Mouse (Mus musculus) intestine, postnatal 0 days (tissue): ENCODE data around the gene Prmt2. TPM values are rescaled to one million over a fixed set of nuclear protein-coding genes. Genes with fewer than 3 reads are reported as not detected.

Source experiments
- ATAC-seq: fragments of 200-750 bp; cut with Nextera tagmentation; 2 replicates; pipeline ENCODE4 v1.8.0; 2017; ENCODE audit warnings: mild to moderate bottlenecking, moderate TSS enrichment, moderate library complexity
- H3K27ac ChIP-seq: fragments of 300-500 bp; sonication (generic); 2 replicates; pipeline ENCODE4 v1.5.1; 2014; ENCODE audit warnings: mild to moderate bottlenecking, low read depth, low read length, moderate library complexity
- H3K27me3 ChIP-seq: fragments of 300-500 bp; sonication (generic); replicated peaks from 2 replicates; pipeline ENCODE4 v1.6.1; 2014; ENCODE audit warnings: low read length, mixed read lengths; ENCODE audit not compliant: control insufficient read depth, insufficient read depth
- H3K36me3 ChIP-seq: fragments of 300-500 bp; sonication (generic); 2 replicates; pipeline ENCODE4 v1.6.1; 2014; ENCODE audit warnings: mild to moderate bottlenecking, moderate library complexity; ENCODE audit not compliant: control insufficient read depth, insufficient read depth
- H3K4me1 ChIP-seq: fragments of 300-500 bp; sonication (generic); replicated peaks from 2 replicates; pipeline ENCODE4 v1.6.1; 2014; ENCODE audit warnings: antibody characterized with exemption, low read length, mixed read lengths; ENCODE audit not compliant: control insufficient read depth, insufficient read depth
- H3K4me2 ChIP-seq: fragments of 300-500 bp; sonication (generic); replicated peaks from 2 replicates; pipeline ENCODE4 v1.6.1; 2014; ENCODE audit warnings: low read depth, mild to moderate bottlenecking, moderate library complexity
- H3K4me3 ChIP-seq: fragments of 300-500 bp; sonication (generic); 2 replicates; pipeline ENCODE4 v1.5.1; 2014; ENCODE audit warnings: low read depth, low read length
- H3K9ac ChIP-seq: fragments of 300-500 bp; sonication (generic); 2 replicates; pipeline ENCODE4 v1.6.1; 2014; ENCODE audit warnings: mild to moderate bottlenecking, low read depth, low read length
- H3K9me3 ChIP-seq: fragments of 300-500 bp; sonication (generic); 2 replicates; pipeline ENCODE4 v1.6.1; 2016; ENCODE audit warnings: mixed run types; ENCODE audit not compliant: control insufficient read depth
- CTCF ChIP-seq: sonication (generic); IDR thresholded peaks from 2 replicates; pipeline ENCODE4 v1.5.1; 2016; ENCODE audit warnings: low read depth, mild to moderate bottlenecking, control low read depth, antibody characterized with exemption, moderate library complexity
- WGBS: fragments of 180-500 bp; shearing (Covaris S2); extraction: QIAGEN DNeasy Blood & Tissue Kit; methylation state at CpG from one replicate; pipeline ENCODE4 v1.1.7; 2014; 5-methylcytosine and 5-hydroxymethylcytosine counted together
- polyA plus RNA-seq: library from polyadenylated mRNA; unstranded; fragments of >200 nt; fragmentation: Nextera tagmentation; extraction: Ambion mirVana; gene quantifications from 2 replicates; pipeline ENCODE4 v1.2.1, GENCODE M21; 2015

The Prmt2 gene
- 23.9 and 25.6 TPM in 2 replicates for polyA plus RNA-seq

DNA sequence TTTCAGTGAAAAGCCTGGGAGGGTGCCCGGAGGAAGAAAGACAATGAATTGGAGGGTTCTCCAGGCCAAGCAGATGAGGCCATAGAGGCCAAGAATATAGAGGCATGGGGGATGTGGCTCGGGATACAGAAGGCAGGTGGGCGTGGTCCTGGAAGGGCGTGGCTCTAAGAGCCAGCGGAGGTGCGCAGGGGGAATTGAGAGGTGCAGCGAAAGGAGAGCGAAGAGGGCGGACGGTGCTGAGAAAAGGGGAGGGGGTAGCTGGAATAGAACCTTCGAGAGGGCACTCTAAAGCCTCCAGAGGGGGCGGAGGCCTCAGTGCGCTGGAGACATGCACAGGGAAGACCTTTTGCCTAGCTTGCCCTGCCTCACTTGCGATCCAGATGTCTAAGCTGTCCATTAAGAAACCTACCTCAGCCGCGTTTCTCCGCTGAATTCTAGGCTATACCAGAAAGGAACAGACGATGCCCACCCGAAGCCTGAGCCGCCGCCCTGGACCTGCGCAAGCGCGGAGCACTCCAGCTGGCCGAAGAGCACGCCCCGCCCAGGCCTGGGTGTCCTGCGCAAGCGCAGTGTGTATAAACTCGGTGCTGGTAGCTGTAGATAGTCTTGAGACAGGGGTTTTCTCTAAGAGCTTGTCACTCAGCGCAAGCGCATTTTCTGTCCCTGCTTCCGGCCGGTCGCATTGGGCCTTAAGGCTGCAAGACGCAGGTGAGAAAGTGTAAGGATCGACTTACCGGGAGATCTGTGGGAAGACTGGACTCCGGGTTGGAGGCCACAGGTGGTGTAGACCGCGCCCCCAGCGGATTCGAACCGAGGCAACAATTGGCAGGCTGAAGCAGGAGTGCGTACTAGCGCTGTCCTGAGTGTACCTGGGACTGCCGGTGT lies at the start of gene Prmt2:
Gene Prmt2 (minus strand): TSS at position 525 of the 885 bp plus-strand sequence.
- Histone ChIP-seq H3K36me3 (peaks cover 7% of the 10 kb centered on the region; the same call in 1 of the 2 replicates), H3K4me1 (no peaks in the 10 kb centered on the region), H3K4me2 (peak within 1 kb of the TSS; percentile 84), H3K9me3 (no peaks in the 10 kb centered on the region), H3K4me3 (peak within 1 kb of the TSS; percentile 71), H3K27me3 (no peaks in the 10 kb centered on the region), H3K27ac (peak within 1 kb of the TSS; percentile 69), H3K9ac (peak within 1 kb of the TSS; percentile 49)
- WGBS, result under 1% methylated on average over 46 of the region's 47 CpGs
- TF ChIP-seq CTCF, result peak; percentile 59
- ATAC-seq, result peak; percentile 98

GRCm38 (mm10) chr10:76278541-76279097 lies 41.0 kb upstream of the Prmt2 start:
- Histone ChIP-seq H3K27ac (0 out of 2 replicates have a peak overlapping the region, but pooled peaks have one; percentile 7), H3K4me1 (no peaks in the 10 kb centered on the region), H3K36me3 (peaks cover 66% of the 10 kb centered on the region), H3K4me3 (no peak overlapping the region), H3K4me2 (no peak overlapping the region), H3K27me3 (no peaks in the 10 kb centered on the region), H3K9me3 (no peaks in the 10 kb centered on the region), H3K9ac (no peak overlapping the region)
- 64% methylated on average over 5 of the region's 5 CpGs for WGBS
- ATAC-seq, result no peak
- TF ChIP-seq CTCF, result no peak

DNA sequence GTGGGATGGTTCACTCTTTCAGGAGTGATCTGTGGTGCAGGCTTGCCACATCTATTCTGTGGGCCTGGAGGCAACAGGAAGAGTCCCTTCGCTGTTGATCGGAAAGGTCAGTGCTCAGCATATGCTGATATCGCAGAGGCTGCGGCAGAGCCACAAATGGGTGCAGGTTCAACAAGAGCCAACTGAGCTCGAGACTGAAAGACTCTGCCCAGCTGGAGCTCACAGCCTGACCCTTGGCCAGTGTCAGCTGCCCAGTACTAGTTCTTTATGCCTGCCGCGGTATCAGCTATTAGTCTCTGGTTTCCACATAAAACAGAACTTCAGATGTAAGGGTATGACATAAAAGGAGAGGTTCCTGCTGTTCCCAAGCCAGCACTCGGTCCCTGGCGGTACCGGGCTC lies 37.6 kb upstream of the Prmt2 start:
- Histone ChIP-seq H3K4me2 (no peak overlapping the region), H3K27ac (no peak overlapping the region), H3K9me3 (no peaks in the 10 kb centered on the region), H3K4me1 (no peaks in the 10 kb centered on the region), H3K36me3 (peaks cover 65% of the 10 kb centered on the region), H3K4me3 (no peak overlapping the region), H3K27me3 (no peaks in the 10 kb centered on the region), H3K9ac (no peak overlapping the region)
- WGBS, result 81% methylated on average over 10 of the region's 10 CpGs
- TF ChIP-seq CTCF, result no peak
- ATAC-seq, result peak; percentile 50; the same call in 1 of the 2 replicates

DNA sequence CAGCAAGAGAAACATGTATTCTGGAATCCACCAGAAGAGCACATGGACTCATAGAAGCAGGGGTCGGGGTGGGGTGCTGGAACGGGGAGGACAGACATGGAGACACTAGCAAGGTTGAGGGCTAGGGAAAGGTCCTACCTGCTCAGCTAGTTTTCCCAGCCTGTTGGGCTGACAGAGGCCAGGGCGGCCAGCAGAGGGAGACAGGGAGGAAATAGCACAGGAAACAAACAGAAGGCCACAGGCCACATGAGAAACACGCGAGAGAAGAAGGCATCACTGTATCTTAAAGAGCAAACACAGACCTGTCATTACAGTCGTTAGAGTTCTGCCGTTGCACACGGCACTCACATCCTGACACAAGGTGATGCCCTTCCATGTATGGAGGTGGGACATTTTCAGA lies 33.6 kb upstream of the Prmt2 start:
- no peak overlapping the region for H3K27ac ChIP-seq
- peak; percentile 37; the same call in 1 of the 2 replicates for ATAC-seq

GRCm38 (mm10) chr10:76262431-76262830 lies 24.8 kb upstream of the Prmt2 start:
- H3K4me2 ChIP-seq, result no peak overlapping the region
- H3K27me3 ChIP-seq, result no peaks in the 10 kb centered on the region
- WGBS, result 76% methylated on average over 4 of the region's 4 CpGs
- no peak for TF ChIP-seq CTCF
- peaks cover 24% of the 10 kb centered on the region for H3K36me3 ChIP-seq
- no peak overlapping the region for H3K4me3 ChIP-seq
- no peak overlapping the region for H3K27ac ChIP-seq
- no peaks in the 10 kb centered on the region; the same call in 1 of the 2 replicates for H3K4me1 ChIP-seq
- ATAC-seq, result no peak
- no peak overlapping the region for H3K9ac ChIP-seq
- H3K9me3 ChIP-seq, result no peaks in the 10 kb centered on the region

More for the DNA sequence above, 33.6 kb upstream of the Prmt2 start:
- H3K27me3 ChIP-seq, result no peaks in the 10 kb centered on the region
- peak; percentile 83 for TF ChIP-seq CTCF
- H3K4me3 ChIP-seq, result no peak overlapping the region
- no peaks in the 10 kb centered on the region for H3K9me3 ChIP-seq
- H3K4me1 ChIP-seq, result no peaks in the 10 kb centered on the region
- no peak overlapping the region for H3K9ac ChIP-seq
- peaks cover 76% of the 10 kb centered on the region for H3K36me3 ChIP-seq
- 25% methylated on average over 8 of the region's 8 CpGs for WGBS
- H3K4me2 ChIP-seq, result no peak overlapping the region

GRCm38 (mm10) chr10:76261447-76261846 lies 23.8 kb upstream of the Prmt2 start:
- no peak overlapping the region for H3K27ac ChIP-seq
- H3K4me2 ChIP-seq, result no peak overlapping the region
- H3K27me3 ChIP-seq, result no peaks in the 10 kb centered on the region
- no peak for TF ChIP-seq CTCF
- peaks cover 20% of the 10 kb centered on the region for H3K36me3 ChIP-seq
- no peak overlapping the region for H3K4me3 ChIP-seq
- H3K4me1 ChIP-seq, result no peaks in the 10 kb centered on the region; the same call in 1 of the 2 replicates
- no peak overlapping the region for H3K9ac ChIP-seq
- WGBS, result 38% methylated on average over 3 of the region's 3 CpGs
- ATAC-seq, result peak; percentile 76
- H3K9me3 ChIP-seq, result no peaks in the 10 kb centered on the region
